Mouse (Mus musculus) intestine, postnatal 0 days (tissue): ENCODE data around the gene Grm7. TPM values are rescaled to one million over a fixed set of nuclear protein-coding genes. Genes with fewer than 3 reads are reported as not detected.

ENCODE experiments used
- ATAC-seq: fragments of 200-750 bp; cut with Nextera tagmentation; 2 replicates; pipeline ENCODE4 v1.8.0; 2017; ENCODE audit warnings: mild to moderate bottlenecking, moderate TSS enrichment, moderate library complexity
- H3K27ac ChIP-seq: fragments of 300-500 bp; sonication (generic); 2 replicates; pipeline ENCODE4 v1.5.1; 2014; ENCODE audit warnings: mild to moderate bottlenecking, low read depth, low read length, moderate library complexity
- H3K27me3 ChIP-seq: fragments of 300-500 bp; sonication (generic); replicated peaks from 2 replicates; pipeline ENCODE4 v1.6.1; 2014; ENCODE audit warnings: low read length, mixed read lengths; ENCODE audit not compliant: control insufficient read depth, insufficient read depth
- H3K36me3 ChIP-seq: fragments of 300-500 bp; sonication (generic); 2 replicates; pipeline ENCODE4 v1.6.1; 2014; ENCODE audit warnings: mild to moderate bottlenecking, moderate library complexity; ENCODE audit not compliant: control insufficient read depth, insufficient read depth
- H3K4me1 ChIP-seq: fragments of 300-500 bp; sonication (generic); replicated peaks from 2 replicates; pipeline ENCODE4 v1.6.1; 2014; ENCODE audit warnings: antibody characterized with exemption, low read length, mixed read lengths; ENCODE audit not compliant: control insufficient read depth, insufficient read depth
- H3K4me2 ChIP-seq: fragments of 300-500 bp; sonication (generic); replicated peaks from 2 replicates; pipeline ENCODE4 v1.6.1; 2014; ENCODE audit warnings: low read depth, mild to moderate bottlenecking, moderate library complexity
- H3K4me3 ChIP-seq: fragments of 300-500 bp; sonication (generic); 2 replicates; pipeline ENCODE4 v1.5.1; 2014; ENCODE audit warnings: low read depth, low read length
- H3K9ac ChIP-seq: fragments of 300-500 bp; sonication (generic); 2 replicates; pipeline ENCODE4 v1.6.1; 2014; ENCODE audit warnings: mild to moderate bottlenecking, low read depth, low read length
- H3K9me3 ChIP-seq: fragments of 300-500 bp; sonication (generic); 2 replicates; pipeline ENCODE4 v1.6.1; 2016; ENCODE audit warnings: mixed run types; ENCODE audit not compliant: control insufficient read depth
- CTCF ChIP-seq: sonication (generic); IDR thresholded peaks from 2 replicates; pipeline ENCODE4 v1.5.1; 2016; ENCODE audit warnings: low read depth, mild to moderate bottlenecking, control low read depth, antibody characterized with exemption, moderate library complexity
- WGBS: fragments of 180-500 bp; shearing (Covaris S2); extraction: QIAGEN DNeasy Blood & Tissue Kit; methylation state at CpG from one replicate; pipeline ENCODE4 v1.1.7; 2014; 5-methylcytosine and 5-hydroxymethylcytosine counted together
- polyA plus RNA-seq: library from polyadenylated mRNA; unstranded; fragments of >200 nt; fragmentation: Nextera tagmentation; extraction: Ambion mirVana; gene quantifications from 2 replicates; pipeline ENCODE4 v1.2.1, GENCODE M21; 2015

Grm7 gene
- polyA plus RNA-seq, 1 experiment from 2014 or later: 0.27 TPM

DNA sequence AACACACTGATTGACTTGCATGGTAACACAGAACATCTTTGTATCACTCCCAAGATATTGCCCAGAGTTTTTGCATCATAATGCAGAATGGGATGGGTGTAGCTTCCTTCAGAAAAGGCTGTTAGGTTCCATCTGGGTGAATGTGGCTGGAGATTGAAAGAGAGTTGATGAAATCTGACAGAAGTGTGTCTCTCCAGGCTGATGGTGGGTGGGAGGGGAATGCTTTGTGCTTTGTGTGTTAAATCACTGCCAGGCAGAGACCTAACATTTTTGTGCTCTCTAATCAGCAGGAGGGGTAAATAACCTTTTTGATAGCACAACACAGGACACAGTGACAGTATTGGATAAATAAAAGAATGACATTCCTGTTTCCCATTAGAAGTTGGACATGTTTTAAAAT, 840.7 kb downstream of the Grm7 start:
- H3K4me2 ChIP-seq: no peak overlapping the region
- TF ChIP-seq CTCF: no peak
- no peaks in the 10 kb centered on the region for H3K4me1 ChIP-seq
- no peak for ATAC-seq
- H3K9me3 ChIP-seq: no peaks in the 10 kb centered on the region
- H3K4me3 ChIP-seq: no peak overlapping the region
- H3K36me3 ChIP-seq: no peaks in the 10 kb centered on the region
- no peak overlapping the region for H3K9ac ChIP-seq
- no peak overlapping the region for H3K27ac ChIP-seq
- no peaks in the 10 kb centered on the region for H3K27me3 ChIP-seq

DNA sequence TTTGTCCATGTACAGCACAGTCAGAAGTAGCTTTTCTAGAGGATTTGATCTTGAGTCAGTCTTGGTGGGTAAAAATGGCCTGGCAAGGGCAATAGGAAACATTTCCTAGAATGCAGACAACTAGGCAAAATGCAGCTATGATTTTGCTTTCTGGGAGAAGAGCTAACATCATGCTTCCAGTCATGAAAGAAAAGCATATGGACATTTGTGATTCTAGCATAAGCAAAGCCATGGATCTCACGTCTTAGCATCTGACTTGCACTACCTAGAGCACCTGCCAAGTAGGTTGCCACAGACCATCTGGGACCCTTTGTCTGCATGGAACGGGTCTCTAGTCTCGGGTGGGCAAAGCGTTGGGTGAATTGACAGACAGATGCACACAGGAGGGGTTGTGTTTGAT, 842.2 kb downstream of the Grm7 start:
- Histone ChIP-seq H3K4me2 (no peak overlapping the region), H3K9ac (no peak overlapping the region), H3K27ac (no peak overlapping the region), H3K27me3 (no peaks in the 10 kb centered on the region), H3K36me3 (no peaks in the 10 kb centered on the region), H3K4me3 (no peak overlapping the region), H3K9me3 (no peaks in the 10 kb centered on the region), H3K4me1 (no peaks in the 10 kb centered on the region)
- no peak for TF ChIP-seq CTCF
- no peak for ATAC-seq
- 87% methylated on average over 4 of the region's 4 CpGs for WGBS

DNA sequence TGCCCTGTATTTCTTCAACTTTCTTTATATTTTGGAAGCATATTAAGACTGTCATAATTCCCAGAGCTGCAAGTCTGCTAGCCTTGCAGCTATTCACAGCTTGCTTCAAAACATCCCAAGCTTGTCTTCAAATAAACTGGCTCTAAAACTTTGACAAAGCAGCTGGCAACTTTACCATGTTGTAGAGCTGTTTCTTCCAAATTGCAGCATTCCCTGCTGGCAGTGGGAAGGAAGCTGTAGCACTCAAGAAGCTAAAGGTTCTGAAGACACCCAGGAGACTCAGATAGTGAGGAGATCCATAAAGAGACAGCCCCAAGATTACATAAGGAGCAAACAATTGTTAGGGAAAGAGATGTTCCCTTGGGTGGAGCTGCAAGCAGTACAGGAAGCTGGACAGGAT, 846.8 kb downstream of the Grm7 start:
- Histone ChIP-seq H3K4me1 (no peaks in the 10 kb centered on the region), H3K27ac (no peak overlapping the region), H3K9ac (no peak overlapping the region), H3K4me3 (no peak overlapping the region), H3K9me3 (0 out of 2 replicates have a peak, but pooled peaks cover 3% of the 10 kb centered on the region), H3K4me2 (no peak overlapping the region), H3K36me3 (no peaks in the 10 kb centered on the region), H3K27me3 (no peaks in the 10 kb centered on the region)
- no peak for TF ChIP-seq CTCF
- ATAC-seq: no peak

DNA sequence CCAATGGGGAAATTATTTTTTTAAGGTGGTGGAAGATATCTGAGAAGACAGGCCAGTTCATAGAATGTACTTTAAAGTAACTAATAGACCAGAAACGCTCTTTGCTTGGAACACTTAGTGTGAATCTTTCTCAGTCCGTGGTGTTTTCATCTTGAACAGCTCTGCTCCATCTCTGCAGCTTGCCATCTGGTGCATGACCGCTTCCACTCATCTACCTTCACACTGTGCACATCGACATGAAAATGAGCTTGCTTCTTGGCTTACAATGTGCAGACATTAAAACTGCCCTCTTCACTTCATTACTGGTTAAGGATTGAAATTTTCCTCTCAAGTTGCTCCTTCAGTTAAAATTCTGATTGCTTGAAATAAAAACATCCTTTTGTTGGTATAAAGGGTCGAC, 854.2 kb downstream of the Grm7 start:
- WGBS: 78% methylated on average over 5 of the region's 5 CpGs
- no peak for TF ChIP-seq CTCF

DNA sequence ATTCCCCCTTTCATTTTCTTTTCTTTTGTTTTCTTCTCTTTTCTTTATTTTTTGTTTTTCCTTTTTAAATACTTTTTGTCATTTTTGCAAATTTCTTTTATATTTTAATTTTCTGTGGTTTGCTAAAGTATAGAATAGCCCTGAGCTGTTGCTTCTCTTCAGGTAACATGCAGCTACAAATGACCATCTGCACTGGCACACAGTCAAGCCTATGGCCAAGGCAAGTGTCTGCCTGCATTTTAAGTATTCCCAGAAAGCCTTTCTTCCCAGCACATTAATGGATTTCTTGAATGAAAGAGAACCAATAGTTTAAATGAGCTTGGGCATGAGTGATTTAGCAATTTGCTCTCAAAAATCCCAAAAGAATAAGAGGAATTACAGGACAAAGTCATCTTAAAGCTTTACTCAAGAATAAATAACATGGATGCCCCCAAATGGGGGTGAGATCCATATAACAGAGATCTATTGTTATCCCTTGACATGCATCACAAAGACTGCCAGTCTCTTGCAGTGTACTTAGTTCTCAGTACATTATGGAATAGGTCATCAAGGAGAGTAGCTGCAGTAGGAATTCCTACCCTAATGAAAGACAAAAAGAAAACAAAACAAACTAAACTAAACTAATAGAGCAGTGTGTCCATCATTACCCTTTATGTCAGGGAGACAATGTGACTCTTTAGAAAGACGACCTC, 865.5 kb downstream of the Grm7 start:
- 61% methylated on average over 1 of the region's 1 CpGs for WGBS
- no peaks in the 10 kb centered on the region for H3K4me1 ChIP-seq
- no peaks in the 10 kb centered on the region for H3K27me3 ChIP-seq
- no peak overlapping the region for H3K9ac ChIP-seq
- H3K4me3 ChIP-seq: no peak overlapping the region
- TF ChIP-seq CTCF: no peak
- no peak overlapping the region for H3K27ac ChIP-seq
- no peak for ATAC-seq
- H3K4me2 ChIP-seq: no peak overlapping the region
- no peaks in the 10 kb centered on the region for H3K36me3 ChIP-seq
- no peaks in the 10 kb centered on the region for H3K9me3 ChIP-seq

More for the DNA sequence above, 854.2 kb downstream of the Grm7 start:
- Histone ChIP-seq H3K4me1 (no peaks in the 10 kb centered on the region), H3K9ac (no peak overlapping the region), H3K27me3 (no peaks in the 10 kb centered on the region), H3K9me3 (0 out of 2 replicates have a peak, but pooled peaks cover 3% of the 10 kb centered on the region), H3K27ac (no peak overlapping the region), H3K4me2 (no peak overlapping the region), H3K36me3 (no peaks in the 10 kb centered on the region), H3K4me3 (no peak overlapping the region)
- no peak for ATAC-seq

DNA sequence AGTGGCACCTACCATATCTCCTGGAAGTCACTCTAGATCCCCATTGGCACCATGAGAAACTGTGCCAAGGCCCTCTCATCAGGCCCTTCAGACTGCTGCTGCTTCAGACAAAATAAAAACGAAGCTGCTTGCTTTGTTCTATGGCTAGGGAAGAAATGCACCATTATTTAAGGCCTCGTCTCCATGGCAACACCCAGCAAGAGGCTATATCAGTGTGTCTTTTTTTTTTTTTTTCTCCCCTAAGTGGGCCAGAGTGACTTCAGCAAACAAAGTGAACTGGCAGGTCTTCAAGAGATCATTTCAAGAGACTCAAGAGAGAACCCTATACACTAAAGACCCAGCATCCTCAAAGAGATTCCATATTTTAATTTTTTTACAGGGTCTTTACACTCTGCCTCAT, 867.0 kb downstream of the Grm7 start:
- H3K4me1 ChIP-seq: no peaks in the 10 kb centered on the region
- H3K9ac ChIP-seq: no peak overlapping the region
- H3K9me3 ChIP-seq: no peaks in the 10 kb centered on the region
- no peaks in the 10 kb centered on the region for H3K27me3 ChIP-seq
- no peak overlapping the region for H3K4me2 ChIP-seq
- ATAC-seq: no peak
- H3K27ac ChIP-seq: no peak overlapping the region
- no peaks in the 10 kb centered on the region for H3K36me3 ChIP-seq
- TF ChIP-seq CTCF: no peak
- 60% methylated on average over 2 of the region's 2 CpGs for WGBS
- no peak overlapping the region for H3K4me3 ChIP-seq

DNA sequence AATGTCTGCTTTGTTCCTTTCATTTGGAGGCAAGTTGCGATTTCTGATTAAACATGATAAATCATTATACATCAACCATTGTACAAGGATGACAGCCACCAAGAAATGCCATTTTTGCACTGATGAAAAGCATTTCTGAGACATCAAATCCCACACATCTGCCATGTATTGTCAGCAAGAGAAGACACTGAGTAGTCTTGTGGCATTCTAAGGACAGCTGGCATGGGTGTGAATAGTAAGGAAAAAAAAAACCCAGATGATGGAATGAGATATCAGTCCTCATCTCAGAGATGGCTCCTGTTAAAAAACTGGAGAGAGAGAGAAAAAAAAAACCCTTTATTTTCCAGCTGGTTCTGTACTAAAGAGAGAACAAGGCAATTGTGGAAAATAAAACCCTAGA, 875.8 kb downstream of the Grm7 start:
- 75% methylated on average over 1 of the region's 1 CpGs for WGBS

More for the DNA sequence above, 875.8 kb downstream of the Grm7 start:
- H3K9ac ChIP-seq: no peak overlapping the region
- no peak for ATAC-seq
- no peak overlapping the region for H3K27ac ChIP-seq
- H3K36me3 ChIP-seq: no peaks in the 10 kb centered on the region
- no peaks in the 10 kb centered on the region for H3K9me3 ChIP-seq
- H3K4me3 ChIP-seq: no peak overlapping the region
- H3K4me1 ChIP-seq: no peaks in the 10 kb centered on the region
- no peak overlapping the region for H3K4me2 ChIP-seq
- TF ChIP-seq CTCF: no peak
- no peaks in the 10 kb centered on the region for H3K27me3 ChIP-seq
